Mouse (Mus musculus) kidney, adult 11 months (tissue): ENCODE measurements around the gene Ocel1.

ENCODE experiments used
- DNase-seq: peaks from one replicate; pipeline ENCODE4 v3.0.0; 2022

Ocel1 gene

GRCm38 (mm10) chr8:71404951-71405351 lies 33.9 kb downstream of the Ocel1 start:
- DNase-seq: peak; percentile 33

- DNase-seq: peak; percentile 94
Measured at GRCm38 (mm10) chr8:71405401-71406098, 34.5 kb downstream of the Ocel1 start, which contains the start of gene Ankle1. Ankle1 (plus strand) TSS chr8:71406010.

DNA sequence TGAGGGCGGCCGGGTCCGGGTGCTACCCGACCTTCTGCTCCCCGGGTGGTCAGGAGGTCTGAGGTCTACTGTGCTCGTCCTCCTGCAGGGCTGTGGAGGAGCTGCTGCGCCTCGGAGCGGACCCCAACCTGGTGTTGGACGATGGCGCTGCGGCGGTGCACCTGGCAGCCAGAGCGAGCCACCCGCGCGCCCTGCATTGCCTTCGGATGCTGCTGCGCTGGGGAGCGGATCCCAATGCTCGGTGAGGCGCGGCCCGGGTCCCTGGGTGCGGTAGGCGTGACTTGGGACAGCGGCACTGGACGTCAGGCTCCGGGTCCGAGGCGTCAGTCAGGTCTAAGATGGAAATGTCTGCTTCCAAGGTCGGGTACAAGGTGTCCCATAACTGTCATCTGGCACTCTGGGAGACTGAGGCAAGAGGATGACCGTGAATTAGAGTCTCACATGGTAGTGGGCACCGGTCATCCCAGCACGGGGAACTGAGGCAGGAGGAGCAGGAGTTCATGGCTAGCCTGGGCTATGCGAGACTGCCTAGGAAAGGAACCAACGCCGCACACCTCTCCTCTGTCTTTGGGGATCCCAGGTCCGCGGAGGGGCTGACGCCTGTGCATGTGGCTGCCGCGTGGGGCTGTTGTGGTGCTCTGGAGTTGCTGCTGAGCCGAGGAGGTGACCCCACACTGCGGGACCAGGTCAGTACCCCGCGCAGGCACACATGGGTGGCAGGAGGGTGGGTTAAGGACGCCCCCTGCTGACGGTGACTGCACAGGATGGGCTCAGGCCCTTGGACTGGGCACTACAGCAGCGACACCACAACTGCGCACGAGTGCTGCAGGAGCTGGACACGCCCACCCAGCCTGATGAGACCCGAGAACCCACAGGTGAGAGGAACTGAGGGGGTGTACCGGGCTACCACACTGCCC lies 35.3 kb downstream of the Ocel1 start:
- peak; percentile 71 for DNase-seq

GRCm38 (mm10) chr8:71407441-71407840 lies 36.3 kb downstream of the Ocel1 start:
- DNase-seq: no peak

DNA sequence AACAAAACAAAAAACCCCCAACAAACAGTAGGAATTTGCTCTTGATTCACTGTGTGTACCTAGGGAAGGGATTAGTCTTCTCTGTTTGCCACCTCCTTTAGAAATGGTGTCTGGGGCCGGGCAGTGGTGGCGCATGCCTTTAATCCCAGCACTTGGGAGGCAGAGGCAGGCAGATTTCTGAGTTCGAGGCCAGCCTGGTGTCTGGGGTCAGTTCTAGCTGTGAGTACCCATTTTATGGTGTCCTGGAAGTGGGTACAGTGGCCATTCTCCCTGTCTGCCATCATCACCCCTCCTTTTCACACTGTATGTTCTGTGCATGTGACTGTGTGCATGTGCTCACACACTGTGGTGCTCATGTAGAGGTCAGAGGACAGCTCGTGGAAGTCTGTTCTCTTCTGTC lies 37.1 kb downstream of the Ocel1 start:
- no peak for DNase-seq

- no peak for DNase-seq
Measured at GRCm38 (mm10) chr8:71411535-71412273, 40.6 kb downstream of the Ocel1 start.

DNA sequence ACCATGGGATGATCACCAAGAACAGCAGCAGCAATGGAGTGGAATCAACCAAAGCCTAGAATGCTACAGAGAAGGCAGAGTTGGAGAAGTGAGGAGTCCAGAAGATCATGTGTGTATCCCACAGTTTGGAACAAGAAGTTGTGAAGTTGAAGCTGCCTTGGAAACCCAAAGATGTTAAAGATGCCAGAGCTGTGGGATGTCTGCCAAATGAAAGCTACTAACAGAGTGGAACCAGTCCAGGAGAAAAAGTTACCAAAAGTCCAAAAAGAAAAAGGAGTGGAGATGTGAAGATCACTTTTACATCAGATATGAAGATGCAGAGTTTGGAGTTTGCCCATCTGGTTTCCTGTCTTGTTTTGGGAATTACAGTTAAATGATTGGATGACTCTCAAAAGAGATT lies 51.0 kb downstream of the Ocel1 start:
- no peak for DNase-seq
